Mouse (Mus musculus) forebrain, embryonic 14.5 days (tissue): Measurements from ENCODE around the gene Nebl. TPM values are rescaled to one million over a fixed set of nuclear protein-coding genes. Genes with fewer than 3 reads are reported as not detected.
A peak's percentile ranks its signal among the peaks of the same experiment; 100 is the strongest.

ENCODE experiments used
- ATAC-seq: fragments of 200-750 bp; cut with Nextera tagmentation; 2 replicates; pipeline ENCODE4 v1.8.0; 2017; ENCODE audit warnings: mild to moderate bottlenecking, moderate library complexity
- DNase-seq: peaks from one replicate; pipeline ENCODE4 v3.0.0-alpha.2; 2015; ENCODE audit warnings: low spot score
- H3K27ac ChIP-seq: fragments of 300-500 bp; sonication (generic); 2 replicates; pipeline ENCODE4 v1.5.1; 2014; ENCODE audit warnings: low read depth, mild to moderate bottlenecking, control low read depth, low read length, moderate library complexity
- H3K27me3 ChIP-seq: fragments of 300-500 bp; sonication (generic); replicated peaks from 2 replicates; pipeline ENCODE4 v1.6.1; 2014; ENCODE audit warnings: low read length, control low read depth, mixed read lengths; ENCODE audit not compliant: control insufficient read depth, insufficient read depth
- H3K36me3 ChIP-seq: fragments of 300-500 bp; sonication (generic); 2 replicates; pipeline ENCODE4 v1.6.1; 2014; ENCODE audit warnings: low read length, control low read depth; ENCODE audit not compliant: control insufficient read depth, insufficient read depth
- H3K4me1 ChIP-seq: fragments of 300-500 bp; sonication (generic); 2 replicates; pipeline ENCODE4 v1.6.1; 2014; ENCODE audit warnings: antibody characterized with exemption, low read length, control low read depth; ENCODE audit not compliant: control insufficient read depth, insufficient read depth
- H3K4me2 ChIP-seq: fragments of 300-500 bp; sonication (generic); 2 replicates; pipeline ENCODE4 v1.6.1; 2014; ENCODE audit warnings: mild to moderate bottlenecking, control low read depth, low read length
- H3K4me3 ChIP-seq: fragments of 300-500 bp; sonication (generic); 2 replicates; pipeline ENCODE4 v1.5.1; 2014; ENCODE audit warnings: low read depth, low read length, control low read depth
- H3K9ac ChIP-seq: fragments of 300-500 bp; sonication (generic); 2 replicates; pipeline ENCODE4 v1.6.1; 2014; ENCODE audit warnings: mild to moderate bottlenecking, low read length, control low read depth, moderate library complexity
- H3K9me3 ChIP-seq: fragments of 300-500 bp; sonication (generic); replicated peaks from 2 replicates; pipeline ENCODE4 v1.6.1; 2016; ENCODE audit warnings: low read length, control low read depth, mixed read lengths; ENCODE audit not compliant: control insufficient read depth
- WGBS: fragments of 180-500 bp; shearing (Covaris S2); extraction: QIAGEN DNeasy Blood & Tissue Kit; methylation state at CpG from one replicate; pipeline ENCODE4 v1.1.7; 2014; 5-methylcytosine and 5-hydroxymethylcytosine counted together
- polyA plus RNA-seq: library from polyadenylated mRNA; unstranded; fragments of >200 nt; fragmentation: Nextera tagmentation; extraction: Ambion mirVana; gene quantifications from 2 replicates; pipeline ENCODE4 v1.2.1, GENCODE M21; 2014

The Nebl gene
- polyA plus RNA-seq, 1 experiment from 2014 or later: 3.5 TPM

DNA sequence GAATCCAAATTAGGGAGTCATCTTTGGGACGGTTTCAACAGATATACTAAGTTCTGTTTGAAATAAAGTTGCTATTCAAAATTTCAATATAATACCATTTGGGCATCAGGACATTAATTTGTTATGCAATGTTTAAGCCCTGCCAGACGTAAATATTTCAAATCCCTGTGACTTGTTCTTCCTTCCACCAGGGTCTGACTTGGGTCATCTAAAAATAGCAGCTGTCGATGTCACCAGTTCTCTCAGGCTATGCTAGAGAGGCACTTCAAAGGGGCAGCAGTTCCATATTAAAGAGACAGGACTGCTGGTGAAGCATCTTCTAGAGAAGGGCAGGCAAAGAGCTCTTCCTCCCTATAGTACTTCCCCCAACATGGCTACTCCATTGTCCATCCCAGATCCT, 107.3 kb downstream of the Nebl start:
- no peak for ATAC-seq
- DNase-seq: no peak
- Histone ChIP-seq H3K4me1 (no peaks in the 10 kb centered on the region), H3K27ac (no peak overlapping the region), H3K9ac (no peak overlapping the region), H3K9me3 (no peaks in the 10 kb centered on the region), H3K4me2 (no peak overlapping the region), H3K27me3 (no peaks in the 10 kb centered on the region), H3K4me3 (no peak overlapping the region), H3K36me3 (no peaks in the 10 kb centered on the region)
- 82% methylated on average over 3 of the region's 3 CpGs for WGBS

DNA sequence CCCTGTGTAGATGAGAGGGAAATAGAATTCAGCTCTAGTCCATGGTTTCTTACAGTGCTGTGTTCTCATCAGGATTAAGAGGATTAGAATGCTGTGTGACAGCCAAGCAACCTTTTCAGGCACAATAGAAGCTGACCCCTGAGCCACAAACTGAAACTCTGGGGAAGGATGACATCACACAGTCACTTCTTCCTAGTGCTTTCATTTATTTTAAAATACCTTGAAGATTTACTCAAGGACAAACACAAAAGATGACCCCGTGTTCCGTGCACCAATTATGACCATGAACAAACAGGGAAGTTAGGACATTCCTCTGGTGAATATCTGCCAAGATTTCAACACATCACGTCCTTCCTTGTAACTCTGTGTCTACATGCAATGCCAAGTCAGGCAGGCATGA, 121.0 kb downstream of the Nebl start:
- H3K4me3 ChIP-seq: no peak overlapping the region
- H3K27ac ChIP-seq: no peak overlapping the region
- H3K4me1 ChIP-seq: peaks cover 4% of the 10 kb centered on the region; the same call in 1 of the 2 replicates
- no peak overlapping the region for H3K9ac ChIP-seq
- ATAC-seq (no peak), DNase-seq (peak; percentile 29)
- H3K27me3 ChIP-seq: no peaks in the 10 kb centered on the region
- no peak overlapping the region for H3K4me2 ChIP-seq
- H3K36me3 ChIP-seq: no peaks in the 10 kb centered on the region
- WGBS: 6% methylated on average over 3 of the region's 3 CpGs
- no peaks in the 10 kb centered on the region for H3K9me3 ChIP-seq

DNA sequence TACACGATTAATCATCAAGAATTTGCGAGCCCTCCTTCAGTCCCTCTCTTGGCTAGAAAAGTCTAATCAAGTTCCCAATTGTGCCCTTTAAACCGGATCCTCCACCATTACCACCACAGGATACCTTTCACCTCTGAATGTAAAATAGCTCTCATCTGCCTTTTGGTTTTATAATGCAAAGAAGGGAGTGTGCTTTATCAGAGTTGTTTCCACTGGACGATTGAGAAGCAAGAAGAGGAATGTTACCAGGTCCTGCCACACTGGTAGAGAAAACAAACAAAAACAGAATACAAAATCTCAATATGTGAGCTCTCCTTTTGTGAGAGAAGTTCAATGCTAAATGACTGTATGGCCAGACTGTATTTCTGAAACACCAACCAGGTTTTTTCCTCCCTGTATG, 127.7 kb downstream of the Nebl start:
- H3K4me3 ChIP-seq: no peak overlapping the region
- no peak for ATAC-seq
- no peak overlapping the region for H3K9ac ChIP-seq
- 70% methylated on average over 4 of the region's 4 CpGs for WGBS
- H3K9me3 ChIP-seq: no peaks in the 10 kb centered on the region
- no peak for DNase-seq
- no peak overlapping the region for H3K4me2 ChIP-seq
- no peak overlapping the region for H3K27ac ChIP-seq
- no peaks in the 10 kb centered on the region for H3K27me3 ChIP-seq
- no peaks in the 10 kb centered on the region for H3K36me3 ChIP-seq
- no peaks in the 10 kb centered on the region for H3K4me1 ChIP-seq

DNA sequence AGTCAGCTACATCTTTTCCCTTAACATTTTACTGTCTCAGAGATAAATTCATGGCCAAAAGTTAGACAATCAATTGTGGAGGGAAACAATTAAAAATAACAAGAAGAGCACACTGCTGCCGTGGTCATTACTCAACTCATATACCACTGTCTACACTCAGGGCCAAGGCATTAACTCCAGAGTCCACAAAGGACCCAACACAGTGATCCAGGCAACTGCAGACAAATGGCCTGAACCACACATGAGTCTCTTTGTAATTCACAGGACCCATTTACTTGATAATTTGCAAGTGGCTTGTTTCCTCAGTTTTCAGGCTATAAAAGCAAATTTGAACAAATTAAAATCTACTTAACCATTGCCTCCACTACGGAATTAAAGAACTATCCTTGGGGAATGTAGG, 130.6 kb downstream of the Nebl start:
- H3K27ac ChIP-seq: no peak overlapping the region
- no peaks in the 10 kb centered on the region for H3K27me3 ChIP-seq
- WGBS: 66% methylated on average over 2 of the region's 2 CpGs
- no peak overlapping the region for H3K9ac ChIP-seq
- no peaks in the 10 kb centered on the region for H3K4me1 ChIP-seq
- H3K9me3 ChIP-seq: no peaks in the 10 kb centered on the region
- DNase-seq (no peak), ATAC-seq (no peak)
- no peak overlapping the region for H3K4me3 ChIP-seq
- no peak overlapping the region for H3K4me2 ChIP-seq
- no peaks in the 10 kb centered on the region for H3K36me3 ChIP-seq

DNA sequence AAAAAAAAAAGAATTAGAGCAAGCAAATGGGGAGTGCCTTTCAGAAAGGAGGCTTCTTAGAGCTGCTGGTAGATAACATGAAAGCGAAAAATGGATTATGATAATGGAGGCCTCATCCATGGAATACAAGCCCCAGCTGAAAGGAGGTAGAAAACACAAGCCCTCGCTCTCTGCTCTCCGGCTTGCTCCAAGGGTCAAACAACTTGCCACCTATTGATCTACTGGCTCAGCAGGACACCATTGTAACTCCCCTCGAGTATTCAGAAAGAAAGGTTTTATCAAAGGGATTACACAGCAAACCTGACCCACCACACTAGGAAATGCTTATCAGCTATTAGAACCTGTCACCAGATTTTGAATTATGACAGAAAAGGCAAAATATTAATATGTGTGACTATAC, 131.4 kb downstream of the Nebl start:
- no peaks in the 10 kb centered on the region for H3K4me1 ChIP-seq
- WGBS: 31% methylated on average over 4 of the region's 4 CpGs
- no peaks in the 10 kb centered on the region for H3K9me3 ChIP-seq
- H3K27ac ChIP-seq: no peak overlapping the region
- H3K9ac ChIP-seq: no peak overlapping the region
- H3K36me3 ChIP-seq: no peaks in the 10 kb centered on the region
- no peaks in the 10 kb centered on the region for H3K27me3 ChIP-seq
- DNase-seq: no peak
- no peak overlapping the region for H3K4me3 ChIP-seq
- H3K4me2 ChIP-seq: no peak overlapping the region
- ATAC-seq: no peak

- WGBS: 52% methylated on average over 2 of the region's 2 CpGs
- H3K27ac ChIP-seq: no peak overlapping the region
- H3K36me3 ChIP-seq: no peaks in the 10 kb centered on the region
- no peaks in the 10 kb centered on the region for H3K27me3 ChIP-seq
- no peak overlapping the region for H3K9ac ChIP-seq
- DNase-seq: no peak
- H3K4me1 ChIP-seq: no peaks in the 10 kb centered on the region
- H3K4me3 ChIP-seq: no peak overlapping the region
- ATAC-seq: no peak
- no peaks in the 10 kb centered on the region for H3K9me3 ChIP-seq
- no peak overlapping the region for H3K4me2 ChIP-seq
These were observed 133.3 kb downstream of the Nebl start for GRCm38 (mm10) chr2:17597932-17598331.

GRCm38 (mm10) chr2:17589669-17590068, 141.6 kb downstream of the Nebl start:
- H3K9ac ChIP-seq: no peak overlapping the region
- no peaks in the 10 kb centered on the region for H3K4me1 ChIP-seq
- 89% methylated on average over 3 of the region's 3 CpGs for WGBS

GRCm38 (mm10) chr2:17585329-17585992, 145.8 kb downstream of the Nebl start:
- WGBS: 88% methylated on average over 6 of the region's 6 CpGs
- Histone ChIP-seq H3K4me3 (no peak overlapping the region), H3K36me3 (no peaks in the 10 kb centered on the region), H3K4me1 (no peaks in the 10 kb centered on the region), H3K4me2 (no peak overlapping the region), H3K27me3 (no peaks in the 10 kb centered on the region), H3K9me3 (no peaks in the 10 kb centered on the region), H3K9ac (no peak overlapping the region), H3K27ac (no peak overlapping the region)
- no peak for DNase-seq
- no peak for ATAC-seq

More at GRCm38 (mm10) chr2:17589669-17590068, 141.6 kb downstream of the Nebl start:
- DNase-seq: no peak
- H3K4me2 ChIP-seq: no peak overlapping the region
- H3K27me3 ChIP-seq: no peaks in the 10 kb centered on the region
- H3K9me3 ChIP-seq: no peaks in the 10 kb centered on the region
- ATAC-seq: no peak
- H3K36me3 ChIP-seq: no peaks in the 10 kb centered on the region
- H3K4me3 ChIP-seq: no peak overlapping the region
- no peak overlapping the region for H3K27ac ChIP-seq

DNA sequence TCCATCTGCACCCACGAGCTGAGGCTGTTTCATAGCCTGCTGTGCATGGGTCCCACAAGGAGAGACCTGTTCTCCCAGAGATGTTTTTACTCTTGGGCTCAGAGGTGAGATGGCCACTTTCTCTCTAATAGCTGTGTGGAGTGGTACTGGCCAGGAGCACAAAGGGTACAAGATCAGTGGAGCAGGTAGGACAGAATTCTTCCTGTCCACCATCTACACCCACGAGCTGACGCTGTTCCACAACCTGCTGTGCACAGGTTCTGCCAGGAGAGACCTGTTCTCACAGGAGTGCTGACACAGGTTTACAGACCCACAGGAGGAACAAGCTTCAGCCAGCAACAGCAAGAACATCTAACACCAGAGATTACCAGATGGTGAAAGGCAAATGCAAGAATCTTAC, 155.6 kb downstream of the Nebl start:
- H3K4me3 ChIP-seq: no peak overlapping the region
- no peaks in the 10 kb centered on the region for H3K9me3 ChIP-seq
- WGBS: 70% methylated on average over 3 of the region's 3 CpGs
- H3K27ac ChIP-seq: no peak overlapping the region
- ATAC-seq (no peak), DNase-seq (no peak)
- H3K36me3 ChIP-seq: no peaks in the 10 kb centered on the region
- no peaks in the 10 kb centered on the region for H3K4me1 ChIP-seq
- H3K27me3 ChIP-seq: no peaks in the 10 kb centered on the region
- no peak overlapping the region for H3K9ac ChIP-seq
- no peak overlapping the region for H3K4me2 ChIP-seq
